Mouse (Mus musculus) lung, embryonic 16.5 days (tissue): ENCODE results near the gene Wdr20. TPM values are rescaled to one million over a fixed set of nuclear protein-coding genes. Genes with fewer than 3 reads are reported as not detected.

Source experiments
- ATAC-seq: fragments of 200-750 bp; cut with Nextera tagmentation; 2 replicates; pipeline ENCODE4 v1.8.0; 2017; ENCODE audit warnings: low read depth, mild to moderate bottlenecking, moderate library complexity
- H3K27ac ChIP-seq: fragments of 300-500 bp; sonication (generic); 2 replicates; pipeline ENCODE4 v1.5.1; 2014; ENCODE audit warnings: mild to moderate bottlenecking, control low read depth, low read length
- H3K27me3 ChIP-seq: fragments of 300-500 bp; sonication (generic); 2 replicates; pipeline ENCODE4 v1.6.1; 2014; ENCODE audit warnings: low read depth, low read length, mixed read lengths; ENCODE audit not compliant: control insufficient read depth, insufficient read depth
- H3K36me3 ChIP-seq: fragments of 300-500 bp; sonication (generic); 2 replicates; pipeline ENCODE4 v1.6.1; 2014; ENCODE audit warnings: low read length; ENCODE audit not compliant: control insufficient read depth, insufficient read depth
- H3K4me1 ChIP-seq: fragments of 300-500 bp; sonication (generic); replicated peaks from 2 replicates; pipeline ENCODE4 v1.6.1; 2014; ENCODE audit warnings: low read length, mixed read lengths; ENCODE audit not compliant: control insufficient read depth, insufficient read depth
- H3K4me2 ChIP-seq: fragments of 300-500 bp; sonication (generic); 2 replicates; pipeline ENCODE4 v1.6.1; 2014; ENCODE audit warnings: low read depth, low read length, control low read depth
- H3K4me3 ChIP-seq: fragments of 300-500 bp; sonication (generic); 2 replicates; pipeline ENCODE4 v1.5.1; 2014; ENCODE audit warnings: mild to moderate bottlenecking, low read length, control low read depth
- H3K9ac ChIP-seq: fragments of 300-500 bp; sonication (generic); 2 replicates; pipeline ENCODE4 v1.6.1; 2014; ENCODE audit warnings: low read length, control low read depth
- H3K9me3 ChIP-seq: fragments of 300-500 bp; sonication (generic); 2 replicates; pipeline ENCODE4 v1.6.1; 2016; ENCODE audit warnings: low read length; ENCODE audit not compliant: control insufficient read depth
- WGBS: fragments of 180-500 bp; shearing (Covaris S2); extraction: QIAGEN DNeasy Blood & Tissue Kit; methylation state at CpG from one replicate; pipeline ENCODE4 v1.1.7; 2014; 5-methylcytosine and 5-hydroxymethylcytosine counted together
- polyA plus RNA-seq: library from polyadenylated mRNA; unstranded; fragments of >200 nt; fragmentation: Nextera tagmentation; extraction: Ambion mirVana; gene quantifications from 2 replicates; pipeline ENCODE4 v1.2.1, GENCODE M21; 2015

Gene Wdr20
- polyA plus RNA-seq, 1 experiment from 2014 or later: 25.3 TPM

DNA sequence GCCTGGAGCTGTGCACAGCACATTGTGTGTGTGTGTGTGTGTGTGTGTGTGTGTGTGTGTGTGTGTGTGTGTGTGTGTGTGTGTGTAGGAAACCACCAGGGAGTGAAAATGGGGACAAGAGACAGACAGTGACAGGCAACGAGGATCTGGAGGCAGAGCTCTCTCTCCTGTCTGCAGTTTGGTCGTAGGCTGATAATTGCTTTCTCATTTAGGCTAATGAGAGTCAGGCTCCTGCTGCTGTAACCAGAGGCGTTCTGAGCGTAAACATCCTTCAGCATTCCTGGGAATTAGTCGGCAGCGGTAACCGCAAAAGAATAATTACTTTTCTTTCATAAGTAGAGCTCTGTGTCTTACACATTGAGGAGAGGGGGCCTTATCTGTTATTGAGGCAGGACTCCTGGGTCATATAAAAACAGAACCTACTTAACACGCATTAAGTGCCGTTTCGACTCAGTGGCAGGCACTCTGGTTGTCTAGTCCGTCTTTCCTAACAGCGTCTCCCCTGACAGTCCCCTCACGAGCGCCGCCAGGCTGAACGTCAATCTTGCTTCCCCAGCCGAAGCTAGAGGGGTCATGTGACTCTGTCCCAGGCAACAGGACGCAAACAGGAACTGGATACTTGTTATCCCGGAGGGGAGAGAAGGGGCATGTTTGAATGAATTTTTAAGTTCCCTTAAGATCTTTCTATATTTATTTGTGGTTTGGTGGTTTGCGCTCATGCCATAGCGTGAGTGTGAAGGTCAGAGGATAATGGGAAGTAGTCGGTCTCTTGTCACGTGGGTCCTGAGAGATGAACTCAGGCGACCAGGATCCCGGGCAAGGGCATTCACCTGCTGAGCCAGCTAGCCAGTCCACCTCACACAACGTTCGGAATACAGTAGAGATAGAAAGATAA, 31.2 kb upstream of the Wdr20 start:
- no peaks in the 10 kb centered on the region for H3K27me3 ChIP-seq
- no peak overlapping the region for H3K27ac ChIP-seq
- under 1% methylated on average over 27 of the region's 27 CpGs for WGBS
- no peaks in the 10 kb centered on the region for H3K36me3 ChIP-seq
- ATAC-seq: peak; percentile 83
- H3K4me1 ChIP-seq: no peaks in the 10 kb centered on the region; the same call in 1 of the 2 replicates
- H3K4me2 ChIP-seq: peak overlapping the region; percentile 79
- peak overlapping the region; percentile 40 for H3K4me3 ChIP-seq
- H3K9me3 ChIP-seq: no peaks in the 10 kb centered on the region
- peak overlapping the region; percentile 61 for H3K9ac ChIP-seq

DNA sequence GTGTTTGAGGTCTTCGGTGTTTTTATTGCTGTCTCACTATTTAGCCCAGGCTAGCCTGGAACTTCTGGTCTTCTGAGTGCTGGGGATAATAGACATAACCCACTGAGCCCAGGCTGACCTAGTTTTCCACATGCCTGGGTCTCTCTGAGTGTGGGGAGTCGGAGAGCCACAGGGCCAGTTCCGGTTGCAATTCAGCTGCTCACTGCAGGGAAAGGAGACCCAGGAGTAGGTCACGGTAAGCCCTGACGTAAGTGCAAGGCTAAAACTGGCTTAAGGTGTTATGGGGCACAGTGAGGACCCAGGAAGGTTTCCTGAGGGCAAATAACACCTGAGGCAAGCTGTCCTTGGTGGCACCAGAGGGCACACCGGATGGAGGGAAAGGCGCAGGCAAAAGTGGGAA, 30.3 kb upstream of the Wdr20 start:
- H3K4me3 ChIP-seq: no peak overlapping the region
- H3K27ac ChIP-seq: no peak overlapping the region
- H3K4me1 ChIP-seq: no peaks in the 10 kb centered on the region; the same call in 1 of the 2 replicates
- no peak for ATAC-seq
- H3K9me3 ChIP-seq: no peaks in the 10 kb centered on the region
- no peaks in the 10 kb centered on the region for H3K36me3 ChIP-seq
- H3K9ac ChIP-seq: no peak overlapping the region
- H3K4me2 ChIP-seq: no peak overlapping the region
- 84% methylated on average over 7 of the region's 7 CpGs for WGBS
- no peaks in the 10 kb centered on the region for H3K27me3 ChIP-seq

DNA sequence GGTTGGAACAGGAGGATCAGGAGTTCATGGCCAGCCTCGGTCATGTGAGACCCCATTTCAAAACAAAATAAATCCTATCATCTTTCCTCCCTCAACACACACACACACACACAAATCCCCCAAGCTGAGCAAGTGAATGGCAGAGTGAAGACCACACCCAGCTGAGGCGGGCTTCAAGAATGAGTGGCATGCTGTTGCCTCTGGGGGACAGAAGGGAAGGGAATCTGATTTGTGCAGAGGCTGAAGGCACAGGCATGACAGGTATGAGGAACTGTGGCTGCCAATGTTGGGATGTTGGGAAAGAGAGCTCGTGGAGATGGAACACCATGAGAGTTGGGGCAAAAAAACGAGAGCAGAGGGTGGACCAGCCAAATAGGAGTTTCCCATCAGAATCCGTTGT, 26.5 kb upstream of the Wdr20 start:
- H3K27me3 ChIP-seq: no peaks in the 10 kb centered on the region
- H3K27ac ChIP-seq: no peak overlapping the region
- no peak overlapping the region for H3K9ac ChIP-seq
- no peak overlapping the region for H3K4me2 ChIP-seq
- WGBS: 56% methylated on average over 5 of the region's 5 CpGs
- H3K36me3 ChIP-seq: no peaks in the 10 kb centered on the region
- no peaks in the 10 kb centered on the region; the same call in 1 of the 2 replicates for H3K4me1 ChIP-seq
- 0 out of 2 replicates have a peak, but pooled peaks cover 3% of the 10 kb centered on the region for H3K9me3 ChIP-seq
- no peak for ATAC-seq
- no peak overlapping the region for H3K4me3 ChIP-seq

DNA sequence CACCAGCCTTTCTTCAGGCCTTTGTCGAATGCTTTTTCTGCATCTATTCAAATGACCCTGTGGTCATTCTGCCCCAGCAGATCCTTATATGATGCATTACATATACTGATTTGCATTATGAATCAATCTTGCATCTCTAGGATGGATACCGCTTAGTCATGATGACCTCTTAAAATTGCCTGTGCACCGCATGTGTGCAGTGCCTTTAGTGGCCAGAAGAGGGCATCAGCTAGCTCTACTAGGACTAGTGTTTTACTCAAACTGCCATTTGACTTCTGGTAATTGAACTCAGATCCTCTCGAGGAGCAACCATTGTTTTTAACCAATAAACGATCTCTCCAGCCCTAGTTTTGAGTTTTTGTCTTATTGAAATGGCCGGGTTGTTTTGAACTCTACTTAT, 24.0 kb upstream of the Wdr20 start:
- WGBS: 95% methylated on average over 6 of the region's 6 CpGs
- no peaks in the 10 kb centered on the region for H3K27me3 ChIP-seq
- no peak overlapping the region for H3K9ac ChIP-seq
- H3K27ac ChIP-seq: no peak overlapping the region
- H3K9me3 ChIP-seq: 0 out of 2 replicates have a peak, but pooled peaks cover 3% of the 10 kb centered on the region
- no peaks in the 10 kb centered on the region for H3K36me3 ChIP-seq
- H3K4me3 ChIP-seq: no peak overlapping the region
- no peak for ATAC-seq
- no peaks in the 10 kb centered on the region for H3K4me1 ChIP-seq
- no peak overlapping the region for H3K4me2 ChIP-seq

DNA sequence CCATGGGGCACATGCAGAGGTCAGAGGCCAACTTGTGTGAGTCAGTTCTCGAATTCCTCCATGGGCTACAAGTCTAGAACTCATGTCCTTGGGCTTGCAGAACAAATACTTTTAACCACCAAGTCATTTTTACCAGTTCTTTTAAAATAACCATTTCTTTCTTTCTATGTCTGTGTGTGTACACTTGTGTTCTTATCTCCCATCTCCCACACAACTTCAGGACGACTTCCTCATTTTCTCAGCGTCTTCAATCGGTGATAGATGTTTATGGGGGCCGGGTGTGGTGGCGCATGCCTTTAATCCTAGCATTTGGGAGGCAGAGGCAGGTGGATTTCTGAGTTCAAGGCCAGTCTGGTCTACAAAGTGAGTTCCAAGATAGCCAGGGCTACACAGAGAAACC, 23.5 kb upstream of the Wdr20 start:
- 87% methylated on average over 6 of the region's 6 CpGs for WGBS
- Histone ChIP-seq H3K4me3 (no peak overlapping the region), H3K36me3 (no peaks in the 10 kb centered on the region), H3K4me2 (no peak overlapping the region), H3K27ac (no peak overlapping the region), H3K9me3 (0 out of 2 replicates have a peak, but pooled peaks cover 3% of the 10 kb centered on the region), H3K9ac (no peak overlapping the region), H3K4me1 (no peaks in the 10 kb centered on the region), H3K27me3 (no peaks in the 10 kb centered on the region)
- ATAC-seq: no peak

DNA sequence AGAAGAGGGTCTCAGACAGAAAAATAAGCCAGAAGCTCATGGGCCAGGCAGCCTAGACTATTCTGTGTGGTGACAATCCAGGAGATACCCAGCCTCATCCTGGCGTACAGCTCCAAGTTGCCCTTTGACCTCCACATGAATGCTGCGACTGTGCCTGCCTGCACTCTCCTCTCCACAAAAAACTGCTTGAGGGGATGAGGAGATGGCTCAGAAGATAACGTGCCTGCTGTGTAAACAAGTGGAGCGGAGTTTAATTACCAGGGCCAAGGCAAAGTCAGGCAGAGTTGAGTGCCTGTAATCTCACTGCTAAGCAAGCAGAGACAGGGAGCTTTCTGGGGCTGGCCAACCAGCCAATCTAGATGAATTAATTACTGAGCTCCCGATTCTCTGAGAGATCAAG, 21.7 kb upstream of the Wdr20 start:
- H3K4me2 ChIP-seq: no peak overlapping the region
- no peak for ATAC-seq
- H3K27me3 ChIP-seq: no peaks in the 10 kb centered on the region
- no peaks in the 10 kb centered on the region for H3K4me1 ChIP-seq
- WGBS: 15% methylated on average over 5 of the region's 5 CpGs
- 0 out of 2 replicates have a peak, but pooled peaks cover 3% of the 10 kb centered on the region for H3K9me3 ChIP-seq
- H3K36me3 ChIP-seq: no peaks in the 10 kb centered on the region
- H3K27ac ChIP-seq: no peak overlapping the region
- H3K4me3 ChIP-seq: no peak overlapping the region
- no peak overlapping the region for H3K9ac ChIP-seq

DNA sequence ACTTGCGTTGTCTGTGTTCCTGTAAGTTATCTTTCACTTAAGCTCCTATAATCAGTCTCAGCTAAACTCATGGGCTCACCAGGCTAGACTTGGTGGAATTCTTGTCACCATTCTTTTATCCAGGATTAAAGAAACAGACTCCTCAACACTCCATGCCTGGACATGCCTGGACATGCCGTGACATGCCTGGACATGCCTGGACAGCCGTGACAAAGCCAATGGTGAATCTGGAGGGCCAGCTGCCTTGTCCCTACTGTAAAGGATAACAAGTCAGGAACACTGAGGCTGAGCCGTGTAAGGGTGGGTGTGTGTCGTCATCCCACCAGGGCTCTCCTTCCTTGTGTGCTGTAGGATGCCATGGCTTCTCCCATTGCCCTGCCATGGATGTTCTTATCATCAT, 12.7 kb upstream of the Wdr20 start:
- no peak for ATAC-seq
- Histone ChIP-seq H3K9me3 (no peaks in the 10 kb centered on the region), H3K36me3 (no peaks in the 10 kb centered on the region), H3K4me2 (no peak overlapping the region), H3K27ac (no peak overlapping the region), H3K4me3 (no peak overlapping the region), H3K9ac (no peak overlapping the region), H3K27me3 (no peaks in the 10 kb centered on the region), H3K4me1 (no peaks in the 10 kb centered on the region)
- 88% methylated on average over 5 of the region's 5 CpGs for WGBS

DNA sequence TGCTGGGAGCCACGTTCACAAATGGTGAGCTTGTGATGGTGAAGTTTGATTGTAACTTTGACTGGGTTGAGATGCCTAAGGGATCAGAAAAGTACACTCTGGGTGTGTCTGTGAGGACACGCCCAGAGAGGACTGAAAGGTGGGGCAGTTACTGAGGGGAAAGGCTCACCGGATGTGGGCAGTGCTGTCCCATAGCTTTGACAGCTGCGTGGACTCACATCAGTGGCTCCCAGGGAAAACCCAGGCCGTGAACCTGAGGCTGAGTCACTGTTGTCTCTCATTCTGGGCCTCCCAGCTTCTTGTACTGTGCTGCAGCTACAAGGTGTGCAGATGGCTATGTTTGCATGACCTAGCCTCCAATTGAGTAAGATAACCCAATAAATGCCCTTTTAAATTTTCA, 12.3 kb upstream of the Wdr20 start:
- no peak overlapping the region for H3K9ac ChIP-seq
- H3K36me3 ChIP-seq: no peaks in the 10 kb centered on the region
- H3K9me3 ChIP-seq: no peaks in the 10 kb centered on the region
- no peak for ATAC-seq
- no peak overlapping the region for H3K4me2 ChIP-seq
- H3K27me3 ChIP-seq: no peaks in the 10 kb centered on the region
- no peak overlapping the region for H3K27ac ChIP-seq
- H3K4me1 ChIP-seq: no peaks in the 10 kb centered on the region
- WGBS: 74% methylated on average over 5 of the region's 5 CpGs
- no peak overlapping the region for H3K4me3 ChIP-seq

DNA sequence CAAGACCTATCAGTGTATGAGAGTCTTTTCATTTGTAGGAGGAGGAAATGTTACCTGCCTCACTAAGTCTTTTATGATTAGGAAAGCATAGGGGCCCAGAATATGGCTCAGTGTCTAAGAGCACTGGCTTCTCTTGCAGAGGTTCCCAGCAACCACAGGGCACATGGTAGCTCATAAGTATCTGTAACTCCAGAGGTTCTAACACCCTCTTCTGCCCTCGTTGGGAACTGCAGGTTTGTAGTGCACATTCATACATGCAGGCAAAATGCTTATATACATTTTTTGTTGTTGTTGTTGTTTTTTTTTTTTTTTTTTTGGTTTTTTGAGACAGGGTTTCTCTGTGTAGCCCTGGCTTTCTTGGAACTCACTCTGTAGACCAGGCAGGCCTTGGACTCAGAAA, 11.3 kb upstream of the Wdr20 start:
- Histone ChIP-seq H3K9me3 (no peaks in the 10 kb centered on the region), H3K9ac (no peak overlapping the region), H3K4me1 (no peaks in the 10 kb centered on the region), H3K36me3 (no peaks in the 10 kb centered on the region), H3K27ac (no peak overlapping the region), H3K4me2 (no peak overlapping the region), H3K4me3 (no peak overlapping the region), H3K27me3 (no peaks in the 10 kb centered on the region)
- 41% methylated on average over 1 of the region's 1 CpGs for WGBS
- ATAC-seq: no peak
